Mouse (Mus musculus): ENCODE data around the gene Sdhc. TPM values are rescaled to one million over a fixed set of nuclear protein-coding genes. Genes with fewer than 3 reads are reported as not detected.

Gene Sdhc
- polyA plus RNA-seq, 1 experiment from 2014 or later, result 261 TPM

DNA sequence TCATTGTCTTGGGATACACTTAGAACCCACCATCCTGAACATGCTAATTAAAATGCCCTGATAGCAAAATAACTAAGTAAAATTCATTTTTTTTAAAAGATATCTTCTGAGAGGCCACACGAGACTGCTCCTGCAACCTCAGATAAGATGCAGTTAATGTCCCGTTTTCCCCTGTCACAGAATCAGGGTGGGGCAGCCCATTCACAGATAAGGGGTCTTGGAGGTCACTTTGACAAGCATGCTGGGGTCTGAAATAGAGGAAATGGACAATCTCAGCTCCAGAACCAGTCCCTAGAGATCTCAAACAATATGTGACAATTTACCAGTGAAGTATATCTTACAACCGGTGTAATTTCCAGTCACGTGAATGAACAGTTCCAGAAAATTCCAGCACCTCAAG, 34.1 kb downstream of the Sdhc start:
- Histone ChIP-seq H3K9me3 (ENCODE audit: control insufficient read depth, low read length) (no peaks in the 10 kb centered on the region), H3K4me2 (peak overlapping the region; percentile 32; the same call in 1 of the 2 replicates), H3K9ac (ENCODE audit: low read depth, low read length) (no peak overlapping the region), H3K36me3 (ENCODE audit: control insufficient read depth, insufficient read depth, low read length) (no peaks in the 10 kb centered on the region), H3K4me1 (replicated peaks; ENCODE audit: control insufficient read depth, insufficient read depth, low read length) (peaks cover 19% of the 10 kb centered on the region), H3K27me3 (replicated peaks; ENCODE audit: control insufficient read depth, insufficient read depth, low read length) (no peaks in the 10 kb centered on the region), H3K4me3 (ENCODE audit: low read depth, low read length) (no peak overlapping the region), H3K27ac (ENCODE audit: low read depth, low read length) (no peak overlapping the region)
- no peak for ATAC-seq (replicated peaks; ENCODE audit: low FRiP score)
- DNase-seq (ENCODE audit: low spot score), result no peak
- WGBS, result 44% methylated on average over 4 of the region's 4 CpGs

DNA sequence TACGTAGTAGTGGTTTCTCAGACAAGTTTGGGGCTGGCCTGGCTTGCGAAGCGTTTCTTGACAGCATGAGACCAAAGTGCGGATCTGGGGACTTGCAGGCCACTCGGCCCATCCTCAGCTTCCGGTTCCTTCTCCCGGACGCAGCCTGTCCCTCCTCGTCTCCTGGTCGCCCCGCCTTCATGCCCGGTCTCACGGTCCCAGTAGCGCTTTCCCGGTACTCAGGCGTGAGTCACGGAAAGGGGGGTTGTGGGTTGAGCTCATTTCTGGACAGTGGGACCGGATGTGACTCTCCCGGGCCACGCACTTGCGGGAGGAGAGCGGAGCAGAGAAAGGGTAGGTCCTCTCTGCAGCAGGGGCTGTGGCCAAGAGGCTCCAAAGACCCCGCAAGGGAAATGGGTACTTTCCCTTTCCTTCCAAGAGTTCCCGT, 36.5 kb downstream of the Sdhc start, which contains the start of gene Cfap126:
Cfap126 (plus strand) TSS at position 46 of the 427 bp plus-strand sequence.
- DNase-seq (ENCODE audit: low spot score), result peak; percentile 78

GRCm38 (mm10) chr1:171112986-171113385, 37.4 kb downstream of the Sdhc start:
- Histone ChIP-seq H3K4me2 (peak overlapping the region; percentile 83), H3K36me3 (ENCODE audit: control insufficient read depth, insufficient read depth, low read length) (no peaks in the 10 kb centered on the region), H3K9me3 (ENCODE audit: control insufficient read depth, low read length) (no peaks in the 10 kb centered on the region), H3K4me1 (replicated peaks; ENCODE audit: control insufficient read depth, insufficient read depth, low read length) (peaks cover 22% of the 10 kb centered on the region), H3K27ac (ENCODE audit: low read depth, low read length) (no peak overlapping the region), H3K27me3 (replicated peaks; ENCODE audit: control insufficient read depth, insufficient read depth, low read length) (no peaks in the 10 kb centered on the region), H3K4me3 (ENCODE audit: low read depth, low read length) (no peak overlapping the region), H3K9ac (ENCODE audit: low read depth, low read length) (no peak overlapping the region)
- DNase-seq (ENCODE audit: low spot score) (no peak), ATAC-seq (replicated peaks; ENCODE audit: low FRiP score) (no peak)
- 81% methylated on average over 4 of the region's 4 CpGs for WGBS

More for the DNA sequence above, 36.5 kb downstream of the Sdhc start, which contains the start of gene Cfap126:
- H3K4me2 ChIP-seq, result peak within 1 kb of the TSS; percentile 83
- peak; percentile 30 for ATAC-seq (replicated peaks; ENCODE audit: low FRiP score)
- H3K9ac ChIP-seq (ENCODE audit: low read depth, low read length), result peak within 1 kb of the TSS; percentile 79
- WGBS, result under 1% methylated on average over 24 of the region's 24 CpGs
- peaks cover 22% of the 10 kb centered on the region for H3K4me1 ChIP-seq (replicated peaks; ENCODE audit: control insufficient read depth, insufficient read depth, low read length)
- H3K9me3 ChIP-seq (ENCODE audit: control insufficient read depth, low read length), result no peaks in the 10 kb centered on the region
- no peaks in the 10 kb centered on the region for H3K27me3 ChIP-seq (replicated peaks; ENCODE audit: control insufficient read depth, insufficient read depth, low read length)
- peak within 1 kb of the TSS; percentile 59 for H3K4me3 ChIP-seq (ENCODE audit: low read depth, low read length)
- H3K36me3 ChIP-seq (ENCODE audit: control insufficient read depth, insufficient read depth, low read length), result no peaks in the 10 kb centered on the region
- peak within 1 kb of the TSS; percentile 68 for H3K27ac ChIP-seq (ENCODE audit: low read depth, low read length)

DNA sequence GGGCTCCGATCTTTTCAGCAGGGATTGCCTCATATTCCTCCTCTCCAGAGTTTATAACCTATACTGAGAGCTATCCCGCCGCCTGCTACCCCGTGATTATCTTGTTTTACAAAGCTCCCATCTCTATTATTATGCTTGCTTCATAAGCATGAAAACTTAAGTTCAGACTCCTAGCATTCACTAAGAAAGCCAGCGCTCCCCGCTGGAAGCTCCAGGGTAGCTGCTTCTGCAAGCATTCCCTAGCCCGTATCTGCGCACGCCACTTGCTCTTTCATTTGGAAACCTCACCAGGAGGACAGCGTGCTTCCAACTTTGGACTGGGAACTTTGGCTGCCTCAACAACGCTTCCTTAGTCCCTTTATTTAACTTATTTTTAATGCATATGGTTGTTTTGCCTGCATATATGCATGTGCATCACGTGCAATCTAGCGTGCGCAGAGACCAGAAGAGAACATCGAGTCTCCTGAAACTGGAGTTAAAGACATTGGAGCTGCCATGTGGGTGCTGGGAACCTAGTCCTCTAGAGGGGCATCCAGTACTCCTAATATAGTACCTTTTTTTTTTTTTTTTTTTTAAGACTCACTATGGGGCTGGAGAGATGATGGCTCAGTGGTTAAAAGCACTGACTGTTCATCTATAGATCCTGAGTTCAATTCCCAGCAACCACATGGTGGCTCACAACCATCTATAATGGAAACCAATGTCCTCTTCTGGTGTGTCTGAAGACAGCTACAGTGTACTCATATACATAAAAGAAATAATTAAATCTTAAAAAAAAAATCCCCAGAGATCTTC, 38.4 kb downstream of the Sdhc start:
- peak overlapping the region; percentile 67 for H3K4me3 ChIP-seq (ENCODE audit: low read depth, low read length)
- WGBS, result 3% methylated on average over 15 of the region's 15 CpGs
- ATAC-seq (replicated peaks; ENCODE audit: low FRiP score), result 0 out of 2 replicates have a peak, but pooled peaks have one; percentile 7
- no peaks in the 10 kb centered on the region for H3K9me3 ChIP-seq (ENCODE audit: control insufficient read depth, low read length)
- H3K4me2 ChIP-seq, result peak overlapping the region; percentile 94
- H3K4me1 ChIP-seq (replicated peaks; ENCODE audit: control insufficient read depth, insufficient read depth, low read length), result peaks cover 22% of the 10 kb centered on the region
- no peaks in the 10 kb centered on the region for H3K27me3 ChIP-seq (replicated peaks; ENCODE audit: control insufficient read depth, insufficient read depth, low read length)
- H3K36me3 ChIP-seq (ENCODE audit: control insufficient read depth, insufficient read depth, low read length), result no peaks in the 10 kb centered on the region
- DNase-seq (ENCODE audit: low spot score), result peak; percentile 74
- H3K27ac ChIP-seq (ENCODE audit: low read depth, low read length), result peak overlapping the region; percentile 70
- H3K9ac ChIP-seq (ENCODE audit: low read depth, low read length), result peak overlapping the region; percentile 71

- no peaks in the 10 kb centered on the region for H3K27me3 ChIP-seq (replicated peaks; ENCODE audit: control insufficient read depth, insufficient read depth, low read length)
- peak overlapping the region; percentile 94 for H3K4me2 ChIP-seq
- DNase-seq (ENCODE audit: low spot score), result peak; percentile 92
- no peaks in the 10 kb centered on the region for H3K36me3 ChIP-seq (ENCODE audit: control insufficient read depth, insufficient read depth, low read length)
- H3K4me1 ChIP-seq (replicated peaks; ENCODE audit: control insufficient read depth, insufficient read depth, low read length), result peaks cover 19% of the 10 kb centered on the region
- H3K4me3 ChIP-seq (ENCODE audit: low read depth, low read length), result peak overlapping the region; percentile 67
- H3K9ac ChIP-seq (ENCODE audit: low read depth, low read length), result peak overlapping the region; percentile 71
- under 1% methylated on average over 38 of the region's 38 CpGs for WGBS
- no peaks in the 10 kb centered on the region for H3K9me3 ChIP-seq (ENCODE audit: control insufficient read depth, low read length)
- ATAC-seq (replicated peaks; ENCODE audit: low FRiP score), result peak; percentile 86
- peak overlapping the region; percentile 70 for H3K27ac ChIP-seq (ENCODE audit: low read depth, low read length)
Observed at GRCm38 (mm10) chr1:171111020-171111780, 39.2 kb downstream of the Sdhc start.

GRCm38 (mm10) chr1:171110659-171111019, 39.8 kb downstream of the Sdhc start:
- Histone ChIP-seq H3K9ac (ENCODE audit: low read depth, low read length) (peak overlapping the region; percentile 71), H3K9me3 (ENCODE audit: control insufficient read depth, low read length) (no peaks in the 10 kb centered on the region), H3K36me3 (ENCODE audit: control insufficient read depth, insufficient read depth, low read length) (no peaks in the 10 kb centered on the region), H3K4me3 (ENCODE audit: low read depth, low read length) (peak overlapping the region; percentile 67), H3K27ac (ENCODE audit: low read depth, low read length) (no peak overlapping the region), H3K27me3 (replicated peaks; ENCODE audit: control insufficient read depth, insufficient read depth, low read length) (no peaks in the 10 kb centered on the region), H3K4me1 (replicated peaks; ENCODE audit: control insufficient read depth, insufficient read depth, low read length) (peaks cover 13% of the 10 kb centered on the region), H3K4me2 (peak overlapping the region; percentile 94)
- DNase-seq (ENCODE audit: low spot score) (no peak), ATAC-seq (replicated peaks; ENCODE audit: low FRiP score) (peak; percentile 42; the same call in 1 of the 2 replicates)
- WGBS, result 20% methylated on average over 15 of the region's 15 CpGs

DNA sequence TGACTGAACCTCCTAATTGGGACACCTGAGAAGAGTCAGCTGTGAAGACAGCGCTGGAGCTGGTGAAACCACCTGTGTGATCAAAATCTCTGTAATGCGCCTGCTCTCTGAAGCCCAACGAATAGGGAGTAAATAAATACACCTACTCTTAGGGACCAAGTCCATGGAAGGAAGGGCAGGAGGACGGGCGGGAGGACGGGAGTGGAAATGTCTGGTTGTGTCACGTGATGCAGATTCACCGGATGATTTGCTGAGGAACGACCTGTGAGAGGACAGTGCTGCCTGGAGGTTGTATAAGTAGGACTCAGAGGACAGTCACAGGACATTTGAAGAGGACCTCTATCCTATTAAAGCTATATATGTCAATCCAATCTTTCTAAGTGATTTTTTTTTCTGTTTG, 40.8 kb downstream of the Sdhc start:
- Histone ChIP-seq H3K4me2 (peak overlapping the region; percentile 24), H3K4me1 (replicated peaks; ENCODE audit: control insufficient read depth, insufficient read depth, low read length) (peaks cover 9% of the 10 kb centered on the region), H3K9me3 (ENCODE audit: control insufficient read depth, low read length) (no peaks in the 10 kb centered on the region), H3K36me3 (ENCODE audit: control insufficient read depth, insufficient read depth, low read length) (no peaks in the 10 kb centered on the region), H3K27me3 (replicated peaks; ENCODE audit: control insufficient read depth, insufficient read depth, low read length) (no peaks in the 10 kb centered on the region), H3K9ac (ENCODE audit: low read depth, low read length) (no peak overlapping the region), H3K4me3 (ENCODE audit: low read depth, low read length) (no peak overlapping the region), H3K27ac (ENCODE audit: low read depth, low read length) (no peak overlapping the region)
- ATAC-seq (replicated peaks; ENCODE audit: low FRiP score) (no peak), DNase-seq (ENCODE audit: low spot score) (no peak)
- 39% methylated on average over 9 of the region's 9 CpGs for WGBS

GRCm38 (mm10) chr1:171105226-171105625, 45.2 kb downstream of the Sdhc start:
- WGBS, result 73% methylated on average over 6 of the region's 6 CpGs
- DNase-seq (ENCODE audit: low spot score), result no peak
- Histone ChIP-seq H3K9ac (ENCODE audit: low read depth, low read length) (no peak overlapping the region), H3K4me3 (ENCODE audit: low read depth, low read length) (no peak overlapping the region), H3K36me3 (ENCODE audit: control insufficient read depth, insufficient read depth, low read length) (no peaks in the 10 kb centered on the region), H3K27ac (ENCODE audit: low read depth, low read length) (no peak overlapping the region), H3K9me3 (ENCODE audit: control insufficient read depth, low read length) (no peaks in the 10 kb centered on the region), H3K4me2 (no peak overlapping the region), H3K27me3 (replicated peaks; ENCODE audit: control insufficient read depth, insufficient read depth, low read length) (no peaks in the 10 kb centered on the region), H3K4me1 (replicated peaks; ENCODE audit: control insufficient read depth, insufficient read depth, low read length) (peaks cover 12% of the 10 kb centered on the region; the same call in 1 of the 2 replicates)
- ATAC-seq (replicated peaks; ENCODE audit: low FRiP score), result no peak

All from liver, embryonic 11.5 days (tissue).